Mouse (Mus musculus): Measurements from ENCODE around the gene Psat1. TPM values are rescaled to one million over a fixed set of nuclear protein-coding genes. Genes with fewer than 3 reads are reported as not detected.

Psat1 gene
- polyA plus RNA-seq, 1 experiment: 292 TPM

GRCm38 (mm10) chr19:15911441-15911840, 35.7 kb downstream of the Psat1 start:
- Histone ChIP-seq H3K36me3 (ENCODE audit: control insufficient read depth, insufficient read depth) (peaks cover 96% of the 10 kb centered on the region), H3K4me3 (ENCODE audit: insufficient read depth, poor library complexity, severe bottlenecking) (no peak overlapping the region), H3K27me3 (ENCODE audit: control insufficient read depth, insufficient read depth, insufficient read length) (no peaks in the 10 kb centered on the region), H3K79me2 (ENCODE audit: control insufficient read depth, insufficient read depth) (no peaks in the 10 kb centered on the region), H3ac (ENCODE audit: control insufficient read depth, insufficient read length, low read depth) (no peak overlapping the region), H3K79me3 (ENCODE audit: low read depth) (no peaks in the 10 kb centered on the region)
- TF ChIP-seq MAX (IDR thresholded peaks at IDR 0.05): no peak
- TF ChIP-seq USF1 (IDR thresholded peaks at IDR 0.05; ENCODE audit: low read depth): no peak
- TF ChIP-seq CTCF (IDR thresholded peaks at IDR 0.05; ENCODE audit: control insufficient read depth, insufficient read depth, insufficient read length): no peak

- Histone ChIP-seq H3K79me2 (ENCODE audit: control insufficient read depth, insufficient read depth) (no peaks in the 10 kb centered on the region), H3K79me3 (ENCODE audit: low read depth) (no peaks in the 10 kb centered on the region), H3K4me3 (ENCODE audit: insufficient read depth, poor library complexity, severe bottlenecking) (no peak overlapping the region), H3ac (ENCODE audit: control insufficient read depth, insufficient read length, low read depth) (no peak overlapping the region), H3K27me3 (ENCODE audit: control insufficient read depth, insufficient read depth, insufficient read length) (no peaks in the 10 kb centered on the region), H3K36me3 (ENCODE audit: control insufficient read depth, insufficient read depth) (peaks cover 96% of the 10 kb centered on the region)
- TF ChIP-seq MYOD1 (IDR thresholded peaks at IDR 0.05; ENCODE audit: control insufficient read depth, insufficient read length, low read depth) (no peak), CEBPB (IDR thresholded peaks at IDR 0.05; ENCODE audit: low read depth) (no peak), CTCF (IDR thresholded peaks at IDR 0.05; ENCODE audit: control insufficient read depth, insufficient read depth, insufficient read length) (no peak), USF1 (IDR thresholded peaks at IDR 0.05; ENCODE audit: low read depth) (no peak), MAX (IDR thresholded peaks at IDR 0.05) (no peak), MYOG (IDR thresholded peaks at IDR 0.05; ENCODE audit: control insufficient read depth, extremely low read depth, insufficient read length) (no peak)
Observed at GRCm38 (mm10) chr19:15910987-15911386, 36.1 kb downstream of the Psat1 start.

DNA sequence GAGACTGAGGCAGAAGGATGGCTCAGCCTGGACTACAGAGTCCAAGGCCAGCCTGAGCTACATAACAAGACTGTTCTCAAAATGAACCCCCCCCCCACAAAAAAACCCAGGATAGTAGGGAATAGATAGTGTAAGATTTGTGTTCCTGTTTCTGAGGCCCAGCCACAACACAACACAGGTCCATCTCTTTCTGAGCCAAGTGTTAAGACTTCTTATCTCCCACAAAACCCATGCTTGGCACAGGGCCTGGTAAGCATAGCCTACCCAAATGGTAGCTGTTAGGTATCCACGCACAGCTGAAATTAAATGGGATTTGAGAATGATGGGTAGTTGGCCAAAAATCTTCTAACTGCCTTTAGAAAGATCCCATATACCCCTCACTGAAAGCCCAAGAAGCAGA, 36.6 kb downstream of the Psat1 start:
- Histone ChIP-seq H3K27me3 (ENCODE audit: control insufficient read depth, insufficient read depth, insufficient read length) (no peaks in the 10 kb centered on the region), H3K36me3 (ENCODE audit: control insufficient read depth, insufficient read depth) (peaks cover 99% of the 10 kb centered on the region), H3K79me2 (ENCODE audit: control insufficient read depth, insufficient read depth) (no peaks in the 10 kb centered on the region), H3K4me3 (ENCODE audit: insufficient read depth, poor library complexity, severe bottlenecking) (no peak overlapping the region), H3K79me3 (ENCODE audit: low read depth) (no peaks in the 10 kb centered on the region), H3ac (ENCODE audit: control insufficient read depth, insufficient read length, low read depth) (no peak overlapping the region)
- no peak for TF ChIP-seq MYOD1 (IDR thresholded peaks at IDR 0.05; ENCODE audit: control insufficient read depth, insufficient read length, low read depth)
- no peak for TF ChIP-seq CEBPB (IDR thresholded peaks at IDR 0.05; ENCODE audit: low read depth)
- no peak for TF ChIP-seq MYOG (IDR thresholded peaks at IDR 0.05; ENCODE audit: control insufficient read depth, extremely low read depth, insufficient read length)
- no peak for TF ChIP-seq USF1 (IDR thresholded peaks at IDR 0.05; ENCODE audit: low read depth)
- TF ChIP-seq FOSL1 (IDR thresholded peaks at IDR 0.05; ENCODE audit: insufficient read depth, low read length, poor library complexity, severe bottlenecking): no peak
- no peak for TF ChIP-seq MAX (IDR thresholded peaks at IDR 0.05)
- no peak for TF ChIP-seq CTCF (IDR thresholded peaks at IDR 0.05; ENCODE audit: control insufficient read depth, insufficient read depth, insufficient read length)

GRCm38 (mm10) chr19:15908016-15908415, 39.1 kb downstream of the Psat1 start:
- TF ChIP-seq MAX (IDR thresholded peaks at IDR 0.05) (no peak), FOSL1 (IDR thresholded peaks at IDR 0.05; ENCODE audit: insufficient read depth, low read length, poor library complexity, severe bottlenecking) (no peak), CEBPB (IDR thresholded peaks at IDR 0.05; ENCODE audit: low read depth) (no peak), CTCF (IDR thresholded peaks at IDR 0.05; ENCODE audit: control insufficient read depth, insufficient read depth, insufficient read length) (no peak), USF1 (IDR thresholded peaks at IDR 0.05; ENCODE audit: low read depth) (no peak), MYOD1 (IDR thresholded peaks at IDR 0.05; ENCODE audit: control insufficient read depth, insufficient read length, low read depth) (no peak), MYOG (IDR thresholded peaks at IDR 0.05; ENCODE audit: control insufficient read depth, extremely low read depth, insufficient read length) (no peak)
- Histone ChIP-seq H3K36me3 (ENCODE audit: control insufficient read depth, insufficient read depth) (peaks cover 95% of the 10 kb centered on the region), H3K4me3 (ENCODE audit: insufficient read depth, poor library complexity, severe bottlenecking) (no peak overlapping the region), H3K79me2 (ENCODE audit: control insufficient read depth, insufficient read depth) (no peaks in the 10 kb centered on the region), H3K79me3 (ENCODE audit: low read depth) (no peaks in the 10 kb centered on the region), H3ac (ENCODE audit: control insufficient read depth, insufficient read length, low read depth) (no peak overlapping the region), H3K27me3 (ENCODE audit: control insufficient read depth, insufficient read depth, insufficient read length) (no peaks in the 10 kb centered on the region)

DNA sequence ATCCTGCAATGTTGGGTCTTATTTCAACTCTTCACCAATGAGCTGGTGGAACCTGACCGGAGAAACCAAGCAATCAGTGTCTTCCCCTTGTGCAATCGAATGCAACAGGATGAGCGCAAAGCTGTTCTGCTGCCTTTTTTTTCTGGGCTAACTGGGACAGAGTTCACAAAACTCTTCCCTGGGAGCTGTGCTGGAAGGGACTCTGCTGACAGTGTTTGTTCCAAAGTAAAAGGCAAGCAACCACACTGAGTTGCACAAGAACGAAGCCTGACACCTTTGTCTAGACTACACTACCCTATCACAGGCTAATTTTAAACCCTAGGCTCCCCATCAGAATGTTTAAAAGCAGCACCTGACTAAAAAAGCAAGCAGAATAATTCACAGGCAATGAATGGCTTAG, 42.4 kb downstream of the Psat1 start:
- H3K79me3 ChIP-seq (ENCODE audit: low read depth): no peaks in the 10 kb centered on the region
- H3K79me2 ChIP-seq (ENCODE audit: control insufficient read depth, insufficient read depth): no peaks in the 10 kb centered on the region
- no peak overlapping the region for H3K4me3 ChIP-seq (ENCODE audit: insufficient read depth, poor library complexity, severe bottlenecking)
- no peak for TF ChIP-seq USF1 (IDR thresholded peaks at IDR 0.05; ENCODE audit: low read depth)
- no peak for TF ChIP-seq CEBPB (IDR thresholded peaks at IDR 0.05; ENCODE audit: low read depth)
- no peak for TF ChIP-seq CTCF (IDR thresholded peaks at IDR 0.05; ENCODE audit: control insufficient read depth, insufficient read depth, insufficient read length)
- no peak for TF ChIP-seq MAX (IDR thresholded peaks at IDR 0.05)
- no peak for TF ChIP-seq FOSL1 (IDR thresholded peaks at IDR 0.05; ENCODE audit: insufficient read depth, low read length, poor library complexity, severe bottlenecking)
- TF ChIP-seq MYOD1 (IDR thresholded peaks at IDR 0.05; ENCODE audit: control insufficient read depth, insufficient read length, low read depth): no peak
- no peak for TF ChIP-seq MYOG (IDR thresholded peaks at IDR 0.05; ENCODE audit: control insufficient read depth, extremely low read depth, insufficient read length)
- no peak overlapping the region for H3ac ChIP-seq (ENCODE audit: control insufficient read depth, insufficient read length, low read depth)
- no peaks in the 10 kb centered on the region for H3K27me3 ChIP-seq (ENCODE audit: control insufficient read depth, insufficient read depth, insufficient read length)
- H3K36me3 ChIP-seq (ENCODE audit: control insufficient read depth, insufficient read depth): peaks cover 62% of the 10 kb centered on the region

Data from C2C12 (cell line).